Mouse (Mus musculus): Measurements from ENCODE around the gene Acp5. TPM values are rescaled to one million over a fixed set of nuclear protein-coding genes. Genes with fewer than 3 reads are reported as not detected.

The Acp5 gene
- total and polyA plus RNA-seq, 3 experiments, result 15.6 to 17.4 TPM; not detected in 1

DNA sequence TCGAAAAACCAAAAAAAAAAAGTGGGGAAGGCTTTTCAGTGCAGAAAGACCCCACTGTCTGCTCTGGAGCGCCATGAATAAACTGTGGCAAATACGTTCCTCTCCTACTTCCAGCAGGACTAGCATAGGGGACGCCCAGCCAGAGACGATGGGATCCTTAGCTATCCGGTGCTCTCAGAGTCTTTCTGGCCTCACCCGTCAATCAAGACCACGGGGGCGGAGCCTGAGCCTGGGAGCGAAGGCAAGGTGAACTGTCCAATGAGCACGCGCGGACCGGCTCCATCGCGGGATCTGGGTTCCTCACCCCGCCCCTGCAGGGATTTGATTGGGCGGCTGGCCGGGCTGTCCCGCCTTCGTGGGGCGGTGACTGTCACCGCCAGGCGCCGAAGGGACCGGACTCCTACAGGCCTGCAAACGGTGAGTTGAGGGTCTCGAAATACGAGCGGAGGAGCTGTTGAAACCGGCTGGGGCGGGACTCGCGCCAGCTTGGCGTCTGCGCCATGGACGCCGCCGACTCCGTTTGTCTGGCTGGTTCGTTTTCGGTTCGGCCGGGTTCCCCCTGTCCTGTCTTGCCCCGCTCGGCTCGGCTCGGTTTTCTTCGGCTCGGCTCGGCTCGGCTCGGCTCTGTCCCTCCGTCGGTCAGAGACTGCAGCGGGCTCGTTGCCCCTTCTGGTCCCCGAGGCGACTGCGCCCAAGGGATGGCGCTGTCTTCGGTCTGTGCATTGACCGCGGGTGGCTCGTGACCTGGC, 21.2 kb upstream of the Acp5 start, which contains the start of gene Pigyl (continued):
- TF ChIP-seq ZC3H11A (IDR thresholded peaks at IDR 0.05; ENCODE audit: low read depth, low read length) (no peak), CHD1 (IDR thresholded peaks at IDR 0.05; ENCODE audit: low read depth, low read length) (0 out of 2 replicates have a peak, but pooled peaks have one; percentile 34), ZKSCAN1 (IDR thresholded peaks at IDR 0.05; ENCODE audit: low read depth, low read length) (no peak)

DNA sequence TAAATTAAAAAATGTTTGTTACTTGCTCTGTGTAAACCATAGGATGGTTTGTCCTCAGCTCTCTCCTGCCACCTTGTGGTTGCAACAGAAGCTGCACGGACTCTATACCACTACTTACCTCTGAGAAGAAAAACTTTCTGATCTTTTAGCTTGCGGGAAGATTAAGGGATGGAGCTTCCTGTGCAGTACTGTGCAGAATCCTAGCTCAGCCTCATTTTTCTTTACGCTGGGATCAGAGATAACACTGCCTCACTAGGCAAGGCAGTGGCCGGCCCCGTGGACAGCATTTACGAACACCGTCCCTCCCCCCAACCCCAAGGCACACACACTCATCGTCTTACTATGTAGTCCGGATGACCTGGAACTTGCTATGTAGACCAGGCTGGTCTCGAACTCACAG, 20.1 kb upstream of the Acp5 start:
- H3K27me3 ChIP-seq (ENCODE audit: control insufficient read depth in 1 of 2, insufficient read depth in 2 of 2, low read length in 2 of 2), result no peaks in the 10 kb centered on the region
- TF ChIP-seq CTCF (IDR thresholded peaks at IDR 0.05 in 2 of 3, conservative IDR thresholded peaks at IDR 0.05 in 1 of 3; ENCODE audit: control insufficient read depth in 1 of 3, insufficient read depth in 1 of 3, low read depth in 2 of 3, low read length in 3 of 3, poor library complexity in 1 of 3, severe bottlenecking in 1 of 3) (peak; percentile 94 to 100 (median 100)), MYB (IDR thresholded peaks at IDR 0.05; ENCODE audit: low read depth, low read length) (no peak), SIN3A (IDR thresholded peaks at IDR 0.05; ENCODE audit: low read length) (peak; percentile 94), MAZ (IDR thresholded peaks at IDR 0.05; ENCODE audit: low read depth, low read length) (peak; percentile 23), GABPA (IDR thresholded peaks at IDR 0.05; ENCODE audit: low read depth, low read length) (no peak), MYC (IDR thresholded peaks at IDR 0.05; ENCODE audit: low read depth, low read length) (peak; percentile 14; the same call in 1 of the 2 replicates), UBTF (IDR thresholded peaks at IDR 0.05; ENCODE audit: borderline replicate concordance, insufficient read depth, low read depth, low read length) (no peak), ZKSCAN1 (IDR thresholded peaks at IDR 0.05; ENCODE audit: low read depth, low read length) (no peak), CHD2 (IDR thresholded peaks at IDR 0.05; ENCODE audit: low read length) (no peak; the same call in 1 of the 2 replicates), E2F4 (IDR thresholded peaks at IDR 0.05; ENCODE audit: borderline replicate concordance, low read depth, low read length) (no peak), POLR2A (IDR thresholded peaks at IDR 0.05; ENCODE audit: control insufficient read depth in 1 of 2, insufficient read depth in 1 of 2, low read depth in 1 of 2, low read length in 2 of 2, poor library complexity in 1 of 2) (0 out of 4 replicates have a peak, but pooled peaks have one; percentile 21 to 31), SMC3 (IDR thresholded peaks at IDR 0.05; ENCODE audit: low read depth, low read length) (peak; percentile 98), JUND (IDR thresholded peaks at IDR 0.05; ENCODE audit: low read depth, low read length) (peak; percentile 62; the same call in 1 of the 2 replicates), CHD1 (IDR thresholded peaks at IDR 0.05; ENCODE audit: low read depth, low read length) (no peak), MAFK (IDR thresholded peaks at IDR 0.05; ENCODE audit: borderline replicate concordance, low read depth, low read length) (no peak), RCOR1 (IDR thresholded peaks at IDR 0.05; ENCODE audit: low read depth, low read length) (0 out of 2 replicates have a peak, but pooled peaks have one; percentile 8), GATA1 (IDR thresholded peaks at IDR 0.05; ENCODE audit: low read depth, low read length) (peak; percentile 62), MXI1 (IDR thresholded peaks at IDR 0.05; ENCODE audit: low read depth, low read length) (peak; percentile 85), NELFE (IDR thresholded peaks at IDR 0.05; ENCODE audit: low read depth, low read length) (no peak), ZNF384 (IDR thresholded peaks at IDR 0.05; ENCODE audit: low read depth, low read length) (peak; percentile 71), USF2 (IDR thresholded peaks at IDR 0.05; ENCODE audit: borderline replicate concordance in 1 of 2, insufficient read depth in 1 of 2, low read depth in 1 of 2, low read length in 2 of 2) (no peak), TCF12 (IDR thresholded peaks at IDR 0.05; ENCODE audit: low read depth, low read length) (peak; percentile 50), RAD21 (IDR thresholded peaks at IDR 0.05; ENCODE audit: low read depth, low read length) (no peak; the same call in none of the 2 replicates), ELF1 (IDR thresholded peaks at IDR 0.05; ENCODE audit: low read depth, low read length) (no peak), ZC3H11A (IDR thresholded peaks at IDR 0.05; ENCODE audit: low read depth, low read length) (peak; percentile 96), ETS1 (IDR thresholded peaks at IDR 0.05; ENCODE audit: low read depth, low read length) (no peak), HCFC1 (IDR thresholded peaks at IDR 0.05; ENCODE audit: low read depth, low read length) (peak; percentile 71), TBP (IDR thresholded peaks at IDR 0.05; ENCODE audit: low read depth, low read length) (peak; percentile 90)
- H3K4me1 ChIP-seq (ENCODE audit: control insufficient read depth in 1 of 2, insufficient read depth in 2 of 2, low read length in 2 of 2), result peaks cover 3 to 11% of the 10 kb centered on the region in 2 experiments; a peak in 2 of 4 replicates
- H3K4me3 ChIP-seq (ENCODE audit: control insufficient read depth in 1 of 2, insufficient read depth in 1 of 2, low read depth in 2 of 2, low read length in 2 of 2), result peak overlapping the region; percentile 48 to 56
- H3K27ac ChIP-seq (ENCODE audit: control insufficient read depth, low read depth, low read length), result peak overlapping the region; percentile 22
- peak; percentile 100 for DNase-seq (ENCODE audit: low read depth, low spot score)
- H3K79me2 ChIP-seq (ENCODE audit: control insufficient read depth, insufficient read depth, low read length, poor library complexity), result peaks cover 8% of the 10 kb centered on the region
- no peaks in the 10 kb centered on the region for H3K9me3 ChIP-seq (replicated peaks; ENCODE audit: insufficient read depth, low read length)
- peak overlapping the region; percentile 53 for H3K9ac ChIP-seq (ENCODE audit: control insufficient read depth, low read depth, low read length, poor library complexity, severe bottlenecking)
- H3K36me3 ChIP-seq (ENCODE audit: control insufficient read depth in 1 of 2, insufficient read depth in 2 of 2, low read length in 2 of 2), result peaks cover 0 to 2% of the 10 kb centered on the region in 2 experiments; a peak in 1 of 4 replicates

Measured in MEL (cell line).